Comparison of ENCODE assay signal across 8 mouse cellular contexts in genomic region chr5:137788171-137788570, GRCm38 (mm10). TPM values are rescaled to one million over a fixed set of nuclear protein-coding genes. Genes with fewer than 3 reads are reported as not detected.
DNase-seq lines count a peak whose midpoint lies in the region; ATAC-seq lines count a peak whose summit lies in the region.

No protein-coding gene starts in this region.

- no peak for ATAC-seq in frontal cortex, adult (ENCODE audit: low TSS enrichment)
- ATAC-seq in heart, embryonic 15.5 days (replicated peaks; ENCODE audit: insufficient number of reproducible peaks, insufficient read depth, low FRiP score, low read depth), result no peak
- ATAC-seq in liver, embryonic 11.5 days (replicated peaks; ENCODE audit: low FRiP score), result no peak
- ATAC-seq in stomach, embryonic 14.5 days (ENCODE audit: insufficient number of reproducible peaks, insufficient read depth, low FRiP score, low read depth), result no peak

- WGBS in heart, embryonic 15.5 days, result 70% methylated on average over 24 of the region's 24 CpGs
- 65% methylated on average over 23 of the region's 24 CpGs for WGBS in liver, embryonic 11.5 days
- WGBS in stomach, embryonic 14.5 days, result 66% methylated on average over 23 of the region's 24 CpGs

- no peaks in the 10 kb centered on the region for H3K27me3 ChIP-seq in heart, embryonic 15.5 days
- H3K27me3 ChIP-seq in liver, embryonic 11.5 days (replicated peaks; ENCODE audit: control insufficient read depth, insufficient read depth, low read length), result no peaks in the 10 kb centered on the region
- no peaks in the 10 kb centered on the region for H3K27me3 ChIP-seq in stomach, embryonic 14.5 days (ENCODE audit: control insufficient read depth, insufficient read depth, low read length)

- DNase-seq in frontal cortex, postnatal 14 days (ENCODE audit: low spot score in 2 of 2), result peak; percentile 26 to 33
- peak; percentile 24 for DNase-seq in right cerebral cortex, adult 18-20 months
- DNase-seq in right cerebral cortex, postnatal 25 days, result no peak
- DNase-seq in liver, embryonic 11.5 days (ENCODE audit: low spot score), result no peak
- no peak for DNase-seq in layer of hippocampus, postnatal 10 days (ENCODE audit: low spot score in 2 of 2)

- no peak overlapping the region for H3K27ac ChIP-seq in heart, embryonic 15.5 days
- H3K27ac ChIP-seq in liver, embryonic 11.5 days (ENCODE audit: low read depth, low read length), result no peak overlapping the region
- no peak overlapping the region for H3K27ac ChIP-seq in stomach, embryonic 14.5 days (ENCODE audit: low read length)

- peaks cover 2% of the 10 kb centered on the region; the same call in 1 of the 2 replicates for H3K36me3 ChIP-seq in heart, embryonic 15.5 days
- peaks cover 5% of the 10 kb centered on the region for H3K36me3 ChIP-seq in liver, embryonic 11.5 days (ENCODE audit: control insufficient read depth, insufficient read depth, low read length)
- H3K36me3 ChIP-seq in stomach, embryonic 14.5 days (ENCODE audit: control insufficient read depth, insufficient read depth, low read length), result peaks cover 17% of the 10 kb centered on the region

- H3K9me3 ChIP-seq in heart, embryonic 15.5 days (replicated peaks), result no peaks in the 10 kb centered on the region
- H3K9me3 ChIP-seq in liver, embryonic 11.5 days (ENCODE audit: control insufficient read depth, low read length), result no peaks in the 10 kb centered on the region
- H3K9me3 ChIP-seq in stomach, embryonic 14.5 days (ENCODE audit: control insufficient read depth, low read depth, low read length), result no peaks in the 10 kb centered on the region

- H3K9ac ChIP-seq in heart, embryonic 15.5 days, result no peak overlapping the region
- no peak overlapping the region for H3K9ac ChIP-seq in liver, embryonic 11.5 days (ENCODE audit: low read depth, low read length)
- H3K9ac ChIP-seq in stomach, embryonic 14.5 days (replicated peaks; ENCODE audit: low read depth, low read length), result no peak overlapping the region

- H3K4me1 ChIP-seq in heart, embryonic 15.5 days (replicated peaks), result peaks cover 30% of the 10 kb centered on the region
- peaks cover 20% of the 10 kb centered on the region for H3K4me1 ChIP-seq in liver, embryonic 11.5 days (replicated peaks; ENCODE audit: control insufficient read depth, insufficient read depth, low read length)
- H3K4me1 ChIP-seq in stomach, embryonic 14.5 days (ENCODE audit: control insufficient read depth, insufficient read depth, low read length), result peaks cover 21% of the 10 kb centered on the region

- H3K4me2 ChIP-seq in heart, embryonic 15.5 days, result peak overlapping the region; percentile 95
- H3K4me2 ChIP-seq in liver, embryonic 11.5 days, result peak overlapping the region; percentile 92
- H3K4me2 ChIP-seq in stomach, embryonic 14.5 days (replicated peaks; ENCODE audit: low read depth, low read length), result peak overlapping the region; percentile 75

- H3K4me3 ChIP-seq in heart, embryonic 15.5 days, result peak overlapping the region; percentile 86
- H3K4me3 ChIP-seq in liver, embryonic 11.5 days (ENCODE audit: low read depth, low read length), result peak overlapping the region; percentile 92; the same call in 1 of the 2 replicates
- H3K4me3 ChIP-seq in stomach, embryonic 14.5 days (ENCODE audit: low read depth, low read length), result peak overlapping the region; percentile 73

RNA-seq across cellular contexts. Expression of gene Zcwpw1, which starts 0.6 kb away (rescaled TPM):
- polyA plus RNA-seq in heart, embryonic 15.5 days (2015; fragmentation: Nextera tagmentation; extraction: Ambion mirVana), result 7.8 and 11.4 TPM in 2 replicates
- polyA plus RNA-seq in liver, embryonic 11.5 days (2014; fragmentation: Nextera tagmentation; extraction: Ambion mirVana), result 10.2 and 13.1 TPM in 2 replicates
- 22.3 and 23.3 TPM in 2 replicates for polyA plus RNA-seq in stomach, embryonic 14.5 days (2014; fragmentation: Nextera tagmentation; extraction: Ambion mirVana)
- total RNA-seq in layer of hippocampus, postnatal 10 days (2021), result 1 to 10 TPM; 4.8 to 6.3 TPM

RNA-seq across cellular contexts. Expression of gene Mepce, which starts 0.7 kb away (rescaled TPM):
- polyA plus RNA-seq in heart, embryonic 15.5 days (2015; fragmentation: Nextera tagmentation; extraction: Ambion mirVana), result 5.3 and 7.6 TPM in 2 replicates
- 9.3 and 11.1 TPM in 2 replicates for polyA plus RNA-seq in liver, embryonic 11.5 days (2014; fragmentation: Nextera tagmentation; extraction: Ambion mirVana)
- polyA plus RNA-seq in stomach, embryonic 14.5 days (2014; fragmentation: Nextera tagmentation; extraction: Ambion mirVana), result 13.6 and 17.6 TPM in 2 replicates
- 10 to 100 TPM; 33.0 to 33.7 TPM for total RNA-seq in layer of hippocampus, postnatal 10 days (2021)

RNA-seq across cellular contexts. Expression of gene Ppp1r35, which starts 9.5 kb away (rescaled TPM):
- polyA plus RNA-seq in heart, embryonic 15.5 days (2015; fragmentation: Nextera tagmentation; extraction: Ambion mirVana), result 21.1 and 25.5 TPM in 2 replicates
- polyA plus RNA-seq in liver, embryonic 11.5 days (2014; fragmentation: Nextera tagmentation; extraction: Ambion mirVana), result 49.4 and 55.0 TPM in 2 replicates
- polyA plus RNA-seq in stomach, embryonic 14.5 days (2014; fragmentation: Nextera tagmentation; extraction: Ambion mirVana), result 32.7 and 38.1 TPM in 2 replicates
- 10 to 100 TPM; 23.2 to 31.6 TPM for total RNA-seq in layer of hippocampus, postnatal 10 days (2021)

RNA-seq across cellular contexts. Expression of gene Tsc22d4, which starts 42.6 kb away (rescaled TPM):
- polyA plus RNA-seq in heart, embryonic 15.5 days (2015; fragmentation: Nextera tagmentation; extraction: Ambion mirVana), result 130 and 164 TPM in 2 replicates
- polyA plus RNA-seq in liver, embryonic 11.5 days (2014; fragmentation: Nextera tagmentation; extraction: Ambion mirVana), result 129 and 134 TPM in 2 replicates
- polyA plus RNA-seq in stomach, embryonic 14.5 days (2014; fragmentation: Nextera tagmentation; extraction: Ambion mirVana), result 118 and 132 TPM in 2 replicates
- total RNA-seq in layer of hippocampus, postnatal 10 days (2021), result 100 to 1,000 TPM; 141 to 146 TPM

RNA-seq across cellular contexts. Expression of gene Nyap1, which starts 46.8 kb away (rescaled TPM):
- 1.2 and 1.6 TPM in 2 replicates for polyA plus RNA-seq in heart, embryonic 15.5 days (2015; fragmentation: Nextera tagmentation; extraction: Ambion mirVana)
- 0.39 and 0.43 TPM in 2 replicates for polyA plus RNA-seq in liver, embryonic 11.5 days (2014; fragmentation: Nextera tagmentation; extraction: Ambion mirVana)
- 1.0 and 1.4 TPM in 2 replicates for polyA plus RNA-seq in stomach, embryonic 14.5 days (2014; fragmentation: Nextera tagmentation; extraction: Ambion mirVana)
- 100 to 1,000 TPM; 100 to 105 TPM for total RNA-seq in layer of hippocampus, postnatal 10 days (2021)

Comparison
In these comparisons a context has a peak if more than half of its experiments do, and no peak if none do; other contexts are left out.
1. DNase-seq: peak in frontal cortex, postnatal 14 days (2 of 2) and right cerebral cortex, adult 18-20 months (single experiment); none in right cerebral cortex, postnatal 25 days (single experiment), liver, embryonic 11.5 days (single experiment) and layer of hippocampus, postnatal 10 days (0 of 2).
2. Peak in every context shown above with its lines, with median percentiles within 50 percentile points of each other: H3K4me2 ChIP-seq and H3K4me3 ChIP-seq.